In the genomic region with DNA sequence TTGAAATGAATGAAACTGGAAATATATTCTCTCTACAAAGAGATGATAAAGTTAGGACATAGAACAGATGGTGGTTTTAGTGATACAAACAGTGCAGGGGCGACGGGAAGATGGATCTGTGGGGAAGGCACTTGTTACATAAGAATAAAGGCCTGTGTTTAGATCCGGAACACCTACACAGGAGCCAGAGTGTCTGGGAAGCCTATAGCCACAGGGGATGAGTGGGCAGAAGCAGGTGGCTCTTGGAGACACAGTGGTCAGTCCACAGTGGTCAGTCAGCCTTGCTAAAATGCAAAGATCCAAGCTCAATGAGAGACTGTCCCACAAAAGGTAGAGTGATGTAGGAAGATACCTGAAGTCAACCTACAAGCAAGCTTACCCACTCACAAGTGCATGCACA, we compare ENCODE assay signal across 19 mouse cellular contexts. TPM values are rescaled to one million over a fixed set of nuclear protein-coding genes. Genes with fewer than 3 reads are reported as not detected.
DNase-seq lines count a peak whose midpoint lies in the region.
"Had no signal": no experiment of that assay in that cellular context is flagged by ENCODE, and none has a peak within 500 bp of the region (broad histone marks: within the 10 kb centered on the region; RNA-seq: fewer than 3 reads in every experiment).

No protein-coding gene starts in this region.

- DNase-seq in left cerebral cortex, adult 18-20 months (ENCODE audit: low spot score in 2 of 2): peak; percentile 44 to 66
- DNase-seq in left cerebral cortex, postnatal 4 days: no peak
- DNase-seq in brain, adult 2 months (ENCODE audit: low read depth, low spot score): peak; percentile 75
- DNase-seq in frontal cortex, postnatal 36 days (ENCODE audit: low spot score in 2 of 2): peak; percentile 55 to 69
- DNase-seq in right cerebral cortex, postnatal 36 days (ENCODE audit: low spot score in 2 of 2): peak; percentile 48 to 69
- DNase-seq in cerebellum, postnatal 25 days: no peak
- DNase-seq: adrenal gland, postnatal 25 days; B cell, adult 2 months; cerebellum, adult 18-20 months; cerebellum, postnatal 14 days; forebrain, postnatal 0 days; heart, postnatal 36 days; kidney, adult 2 months; kidney, postnatal 36 days; layer of hippocampus, postnatal 36 days; liver, postnatal 0 days; lung, postnatal 4 days had no signal

- intact Hi-C loops in left cerebral cortex, postnatal 4 days (cut with DNase I): no loop called here

RNA-seq across cellular contexts. Expression of gene Fam189a1, which starts 32.6 kb away (rescaled TPM):
- 10 to 100 TPM; 51.4 to 54.8 TPM for total RNA-seq in left cerebral cortex, adult 18-20 months (2021)
- total RNA-seq in left cerebral cortex, postnatal 4 days (2021): 10 to 100 TPM; 26.4 to 34.3 TPM
- total RNA-seq: gastrocnemius, adult 8-10 months; granulocyte monocyte progenitor cell, adult 5-6 weeks; heart, postnatal 36 days had no signal

Comparison
In these comparisons a context has a peak if more than half of its experiments do, and no peak if none do; other contexts are left out.
1. DNase-seq: peak in left cerebral cortex, adult 18-20 months (2 of 2), brain, adult 2 months (single experiment), frontal cortex, postnatal 36 days (2 of 2) and right cerebral cortex, postnatal 36 days (2 of 2); none in left cerebral cortex, postnatal 4 days (single experiment) and cerebellum, postnatal 25 days (0 of 2).